Mouse (Mus musculus): ENCODE data around the gene 2210016F16Rik.

DNA sequence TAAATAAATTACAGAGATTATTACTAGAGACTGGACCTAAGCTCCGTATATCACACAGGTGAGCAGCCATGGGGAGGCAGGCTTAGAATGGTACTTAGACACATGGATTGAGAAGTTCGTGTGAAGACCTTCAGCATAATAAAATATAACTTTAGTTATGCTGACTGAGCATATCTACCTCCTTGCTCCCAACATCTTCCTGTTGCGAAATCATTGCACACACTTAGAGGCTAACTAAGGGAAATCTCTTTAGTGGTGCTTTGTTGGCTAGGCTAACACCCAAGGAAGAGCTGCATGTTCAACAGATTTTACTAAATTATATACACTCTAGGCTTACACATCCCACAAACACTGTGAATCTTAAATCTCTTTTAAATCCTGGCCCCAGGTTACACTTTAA, 18.7 kb downstream of the 2210016F16Rik start:
- TF ChIP-seq EP300 (IDR thresholded peaks at IDR 0.05) (no peak), CTCF (IDR thresholded peaks at IDR 0.05) (no peak)

All from lung, postnatal 0 days (tissue).